Mouse (Mus musculus) embryonic facial prominence, embryonic 12.5 days (tissue): ENCODE results near the gene Emc7. TPM values are rescaled to one million over a fixed set of nuclear protein-coding genes. Genes with fewer than 3 reads are reported as not detected.

ENCODE experiments used
- ATAC-seq: fragments of 200-750 bp; cut with Nextera tagmentation; 2 replicates; pipeline ENCODE4 v1.8.0; 2017; ENCODE audit not compliant: insufficient number of reproducible peaks, insufficient read depth, low FRiP score, low TSS enrichment
- H3K27ac ChIP-seq: fragments of 300-500 bp; sonication (generic); 2 replicates; pipeline ENCODE4 v1.5.1; 2016; ENCODE audit warnings: mild to moderate bottlenecking
- H3K27me3 ChIP-seq: fragments of 300-500 bp; sonication (generic); 2 replicates; pipeline ENCODE4 v1.6.1; 2016; ENCODE audit warnings: mild to moderate bottlenecking, moderate library complexity
- H3K36me3 ChIP-seq: fragments of 300-500 bp; sonication (generic); 2 replicates; pipeline ENCODE4 v1.6.1; 2016; ENCODE audit warnings: mild to moderate bottlenecking
- H3K4me1 ChIP-seq: fragments of 300-500 bp; sonication (generic); 2 replicates; pipeline ENCODE4 v1.6.1; 2016
- H3K4me2 ChIP-seq: fragments of 300-500 bp; sonication (generic); replicated peaks from 2 replicates; pipeline ENCODE4 v1.6.1; 2016; ENCODE audit warnings: mild to moderate bottlenecking, moderate library complexity
- H3K4me3 ChIP-seq: fragments of 300-500 bp; sonication (generic); 2 replicates; pipeline ENCODE4 v1.5.1; 2016; ENCODE audit warnings: mild to moderate bottlenecking
- H3K9ac ChIP-seq: fragments of 300-500 bp; sonication (generic); 2 replicates; pipeline ENCODE4 v1.6.1; 2016; ENCODE audit warnings: mild to moderate bottlenecking, moderate library complexity
- H3K9me3 ChIP-seq: fragments of 300-500 bp; sonication (generic); 2 replicates; pipeline ENCODE4 v1.6.1; 2016; ENCODE audit warnings: mild to moderate bottlenecking, moderate library complexity
- WGBS: fragments of 180-500 bp; shearing (Covaris S2); methylation state at CpG from one replicate; pipeline ENCODE4 v1.1.7; 2016; 5-methylcytosine and 5-hydroxymethylcytosine counted together
- polyA plus RNA-seq: library from polyadenylated mRNA; unstranded; fragments of >200 nt; fragmentation: Nextera tagmentation; extraction: Ambion mirVana; gene quantifications from 2 replicates; pipeline ENCODE4 v1.2.1, GENCODE M21; 2016

Gene Emc7
- polyA plus RNA-seq, 1 experiment from 2014 or later = 12.8 TPM

GRCm38 (mm10) chr2:112480669-112481068, 25.9 kb downstream of the Emc7 start, which contains the start of gene Chrm5:
TSS of gene Chrm5 (minus strand) at chr2:112480769.
- Histone ChIP-seq H3K4me1 (no peaks in the 10 kb centered on the region), H3K4me2 (no peak within 1 kb of the TSS), H3K27ac (no peak within 1 kb of the TSS), H3K4me3 (no peak within 1 kb of the TSS), H3K9ac (no peak within 1 kb of the TSS), H3K27me3 (no peaks in the 10 kb centered on the region), H3K9me3 (no peaks in the 10 kb centered on the region), H3K36me3 (no peaks in the 10 kb centered on the region)
- WGBS = 86% methylated on average over 5 of the region's 5 CpGs
- ATAC-seq = no peak

- Histone ChIP-seq H3K9ac (no peak overlapping the region), H3K9me3 (no peaks in the 10 kb centered on the region), H3K27ac (no peak overlapping the region), H3K4me3 (no peak overlapping the region), H3K4me2 (no peak overlapping the region), H3K4me1 (no peaks in the 10 kb centered on the region), H3K36me3 (no peaks in the 10 kb centered on the region), H3K27me3 (no peaks in the 10 kb centered on the region)
- WGBS = 0% methylated on average over 2 of the region's 2 CpGs
- no peak; the same call in 1 of the 2 replicates for ATAC-seq
Measured at GRCm38 (mm10) chr2:112481564-112481963, 26.8 kb downstream of the Emc7 start.

- no peak for ATAC-seq
- Histone ChIP-seq H3K9ac (no peak overlapping the region), H3K4me2 (no peak overlapping the region), H3K4me3 (no peak overlapping the region), H3K27me3 (no peaks in the 10 kb centered on the region), H3K9me3 (no peaks in the 10 kb centered on the region), H3K27ac (no peak overlapping the region), H3K4me1 (no peaks in the 10 kb centered on the region), H3K36me3 (no peaks in the 10 kb centered on the region)
- 82% methylated on average over 5 of the region's 5 CpGs for WGBS
Measured at GRCm38 (mm10) chr2:112482533-112483333, 27.9 kb downstream of the Emc7 start.

GRCm38 (mm10) chr2:112483334-112483651, 28.5 kb downstream of the Emc7 start:
- 76% methylated on average over 2 of the region's 2 CpGs for WGBS

GRCm38 (mm10) chr2:112484886-112485285, 30.1 kb downstream of the Emc7 start:
- H3K4me1 ChIP-seq = no peaks in the 10 kb centered on the region

More at GRCm38 (mm10) chr2:112483334-112483651, 28.5 kb downstream of the Emc7 start:
- H3K4me2 ChIP-seq = no peak overlapping the region
- H3K27me3 ChIP-seq = no peaks in the 10 kb centered on the region
- H3K4me1 ChIP-seq = no peaks in the 10 kb centered on the region
- H3K4me3 ChIP-seq = no peak overlapping the region
- no peak overlapping the region for H3K9ac ChIP-seq
- no peaks in the 10 kb centered on the region for H3K9me3 ChIP-seq
- no peak for ATAC-seq
- no peaks in the 10 kb centered on the region for H3K36me3 ChIP-seq
- no peak overlapping the region for H3K27ac ChIP-seq

GRCm38 (mm10) chr2:112490483-112491196, 35.8 kb downstream of the Emc7 start:
- WGBS = 64% methylated on average over 11 of the region's 11 CpGs
- H3K4me2 ChIP-seq = no peak overlapping the region
- no peaks in the 10 kb centered on the region for H3K9me3 ChIP-seq
- ATAC-seq = no peak
- H3K9ac ChIP-seq = no peak overlapping the region
- no peak overlapping the region for H3K27ac ChIP-seq
- H3K4me1 ChIP-seq = peaks cover 6% of the 10 kb centered on the region; the same call in 1 of the 2 replicates
- no peaks in the 10 kb centered on the region for H3K27me3 ChIP-seq
- H3K36me3 ChIP-seq = no peaks in the 10 kb centered on the region
- no peak overlapping the region for H3K4me3 ChIP-seq

More at GRCm38 (mm10) chr2:112484886-112485285, 30.1 kb downstream of the Emc7 start:
- H3K9me3 ChIP-seq = no peaks in the 10 kb centered on the region
- no peaks in the 10 kb centered on the region for H3K36me3 ChIP-seq
- H3K4me2 ChIP-seq = no peak overlapping the region
- 60% methylated on average over 2 of the region's 2 CpGs for WGBS
- H3K9ac ChIP-seq = no peak overlapping the region
- H3K27me3 ChIP-seq = no peaks in the 10 kb centered on the region
- no peak overlapping the region for H3K27ac ChIP-seq
- H3K4me3 ChIP-seq = no peak overlapping the region
- no peak for ATAC-seq

GRCm38 (mm10) chr2:112491629-112492028, 36.8 kb downstream of the Emc7 start:
- H3K36me3 ChIP-seq = no peaks in the 10 kb centered on the region
- no peak for ATAC-seq
- H3K9ac ChIP-seq = no peak overlapping the region
- H3K4me1 ChIP-seq = peaks cover 6% of the 10 kb centered on the region; the same call in 1 of the 2 replicates
- 64% methylated on average over 5 of the region's 5 CpGs for WGBS
- no peak overlapping the region for H3K4me3 ChIP-seq
- no peak overlapping the region for H3K4me2 ChIP-seq
- H3K27me3 ChIP-seq = no peaks in the 10 kb centered on the region
- no peak overlapping the region for H3K27ac ChIP-seq
- H3K9me3 ChIP-seq = no peaks in the 10 kb centered on the region

GRCm38 (mm10) chr2:112492431-112492855, 37.6 kb downstream of the Emc7 start:
- peak overlapping the region; percentile 73 for H3K4me2 ChIP-seq
- peaks cover 6% of the 10 kb centered on the region; the same call in 1 of the 2 replicates for H3K4me1 ChIP-seq
- WGBS = 4% methylated on average over 9 of the region's 9 CpGs
- H3K36me3 ChIP-seq = no peaks in the 10 kb centered on the region
- no peak for ATAC-seq
- peak overlapping the region; percentile 97 for H3K9ac ChIP-seq
- H3K4me3 ChIP-seq = peak overlapping the region; percentile 64
- H3K27me3 ChIP-seq = no peaks in the 10 kb centered on the region
- H3K9me3 ChIP-seq = no peaks in the 10 kb centered on the region
- H3K27ac ChIP-seq = peak overlapping the region; percentile 99

- Histone ChIP-seq H3K4me3 (peak within 1 kb of the TSS; percentile 64), H3K27ac (peak within 1 kb of the TSS; percentile 99), H3K36me3 (no peaks in the 10 kb centered on the region), H3K4me2 (peak within 1 kb of the TSS; percentile 73), H3K27me3 (no peaks in the 10 kb centered on the region), H3K9ac (peak within 1 kb of the TSS; percentile 97), H3K9me3 (no peaks in the 10 kb centered on the region), H3K4me1 (peaks cover 6% of the 10 kb centered on the region; the same call in 1 of the 2 replicates)
- 1% methylated on average over 83 of the region's 87 CpGs for WGBS
- ATAC-seq = peak; percentile 93
Measured at GRCm38 (mm10) chr2:112492856-112493538, 38.2 kb downstream of the Emc7 start, which contains the start of gene Aven. TSS of gene Aven (plus strand) at chr2:112492964.

GRCm38 (mm10) chr2:112493539-112494260, 38.9 kb downstream of the Emc7 start:
- WGBS = 42% methylated on average over 11 of the region's 11 CpGs
- ATAC-seq = no peak
- Histone ChIP-seq H3K4me1 (peaks cover 6% of the 10 kb centered on the region; the same call in 1 of the 2 replicates), H3K9ac (peak overlapping the region; percentile 97), H3K4me3 (peak overlapping the region; percentile 64), H3K27me3 (no peaks in the 10 kb centered on the region), H3K9me3 (no peaks in the 10 kb centered on the region), H3K36me3 (no peaks in the 10 kb centered on the region), H3K27ac (peak overlapping the region; percentile 99), H3K4me2 (peak overlapping the region; percentile 73)

GRCm38 (mm10) chr2:112497851-112498250, 43.1 kb downstream of the Emc7 start:
- no peak overlapping the region for H3K4me2 ChIP-seq
- no peak for ATAC-seq
- 63% methylated on average over 7 of the region's 7 CpGs for WGBS
- no peaks in the 10 kb centered on the region for H3K27me3 ChIP-seq
- no peak overlapping the region for H3K9ac ChIP-seq
- no peak overlapping the region for H3K4me3 ChIP-seq
- no peaks in the 10 kb centered on the region for H3K36me3 ChIP-seq
- H3K27ac ChIP-seq = no peak overlapping the region
- peaks cover 4% of the 10 kb centered on the region; the same call in 1 of the 2 replicates for H3K4me1 ChIP-seq
- H3K9me3 ChIP-seq = no peaks in the 10 kb centered on the region
